Mouse (Mus musculus) heart, postnatal 10 days (tissue): ENCODE measurements around the gene Actl6a. TPM values are rescaled to one million over a fixed set of nuclear protein-coding genes. Genes with fewer than 3 reads are reported as not detected.
"Not testable (repeated sequence)": the region's sequence is repeated elsewhere in the genome, so short reads cannot be mapped to it uniquely, and the experiment has no call there.

Experiments used
- DNase-seq, 2 experiments: peaks; one replicate each; pipeline ENCODE4 v3.0.0; 2021
- intact Hi-C: fragments of 180-260 bp; cut with DNase I; formaldehyde crosslinking; loops from one replicate; pipeline ENCODE4 v1.15.1; 2025
- total RNA-seq, 2 experiments: library from RNA; stranded (reverse); gene quantifications; 2 replicates each; pipeline ENCODE4 v1.2.3; 2021

The Actl6a gene
- 10 to 100 TPM; 34.8 to 35.7 TPM for total RNA-seq

GRCm38 (mm10) chr3:32705647-32706348 is at the start of gene Actl6a:
Gene Actl6a, plus strand, starts transcription at chr3:32706298.
- intact Hi-C loops, DNase-seq: not testable (repeated sequence)

DNA sequence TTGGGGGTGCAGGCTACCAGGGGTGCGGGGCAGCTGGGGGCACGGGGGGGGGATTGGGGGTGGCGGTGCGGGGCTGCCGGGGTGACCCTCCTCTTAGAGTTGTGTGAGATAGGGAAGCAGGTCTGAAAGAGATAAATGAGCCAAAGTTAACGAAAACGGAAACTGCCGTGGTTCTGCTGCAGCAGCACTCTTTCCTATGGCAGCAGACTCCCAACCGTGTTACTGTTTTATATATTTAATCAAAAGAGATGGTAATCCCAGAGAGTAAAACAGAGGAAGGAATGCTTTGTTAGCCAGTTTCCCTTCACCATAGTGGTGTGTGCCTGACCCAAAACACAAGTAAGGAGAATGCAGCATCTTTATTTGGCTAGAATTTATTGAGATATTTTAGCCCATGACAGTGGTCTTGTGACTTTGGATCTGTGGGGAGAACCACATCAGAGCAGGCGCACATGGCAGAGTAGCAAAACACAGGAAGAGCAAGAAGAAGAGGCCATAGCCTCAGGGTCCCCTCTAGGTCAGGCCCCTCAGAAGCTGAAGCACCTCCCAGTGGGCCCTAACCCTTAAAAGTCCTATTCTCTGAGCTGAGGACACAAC is 49.6 kb upstream of the Actl6a start:
- intact Hi-C loops: loop anchor here (5.0 kb wide), 1 partner anchor 39 kb away; the partner anchor contains the start of gene Gnb4
- no peak for DNase-seq

GRCm38 (mm10) chr3:32658401-32658800 is 47.7 kb upstream of the Actl6a start:
- peak in 1 of 2 experiments; percentile 20 for DNase-seq
- intact Hi-C loops: loop anchor here (5.0 kb wide), 1 partner anchor 41 kb away; the partner anchor contains the start of gene Gnb4

DNA sequence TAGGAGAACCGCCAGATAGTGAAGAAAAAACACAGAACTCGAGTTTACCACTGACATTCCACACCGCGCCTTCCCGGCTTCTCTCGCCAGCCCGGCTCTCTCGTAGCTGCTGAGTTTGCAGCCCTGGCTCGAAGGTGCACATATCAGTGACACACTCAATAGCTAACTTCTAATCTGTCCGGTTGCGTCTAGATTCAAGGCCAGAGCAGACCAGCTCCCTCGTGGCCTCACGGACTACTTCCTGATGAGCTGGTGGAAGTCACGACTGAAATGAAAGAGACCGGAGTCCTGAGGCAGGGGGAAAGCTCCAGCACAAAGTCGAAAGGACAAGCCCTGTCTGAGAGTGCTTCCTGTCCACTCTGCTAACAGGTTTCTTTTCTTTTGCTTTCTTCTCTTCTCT is 47.3 kb upstream of the Actl6a start:
- intact Hi-C loops: loop anchor here (5.0 kb wide), 1 partner anchor 42 kb away; the partner anchor contains the start of gene Gnb4
- peak; percentile 25 to 42 for DNase-seq

DNA sequence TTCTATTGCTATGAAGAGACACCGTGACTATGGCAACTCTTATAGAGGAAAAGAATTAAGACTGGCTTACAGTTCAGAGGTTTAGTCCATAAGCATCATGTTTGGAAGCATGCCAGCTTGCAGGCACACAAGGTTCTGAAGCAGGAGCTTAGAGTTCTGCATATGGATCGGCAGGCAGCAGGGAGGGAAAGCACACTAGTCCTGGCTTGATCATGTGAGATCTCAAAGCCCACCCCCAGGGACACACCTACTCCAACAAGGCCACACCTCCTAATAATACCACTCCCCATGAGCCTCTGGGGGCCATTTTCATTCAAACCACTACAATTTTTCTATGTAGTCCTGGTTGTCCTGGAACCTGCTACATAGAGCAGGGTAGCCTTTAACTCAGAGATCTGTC is 46.6 kb upstream of the Actl6a start:
- intact Hi-C loops: loop anchor here (5.0 kb wide), 1 partner anchor 42 kb away; the partner anchor contains the start of gene Gnb4

GRCm38 (mm10) chr3:32660276-32660675 is 45.8 kb upstream of the Actl6a start:
- intact Hi-C loops: no loop called here
- no peak for DNase-seq

More for the DNA sequence above, 46.6 kb upstream of the Actl6a start:
- no peak for DNase-seq

DNA sequence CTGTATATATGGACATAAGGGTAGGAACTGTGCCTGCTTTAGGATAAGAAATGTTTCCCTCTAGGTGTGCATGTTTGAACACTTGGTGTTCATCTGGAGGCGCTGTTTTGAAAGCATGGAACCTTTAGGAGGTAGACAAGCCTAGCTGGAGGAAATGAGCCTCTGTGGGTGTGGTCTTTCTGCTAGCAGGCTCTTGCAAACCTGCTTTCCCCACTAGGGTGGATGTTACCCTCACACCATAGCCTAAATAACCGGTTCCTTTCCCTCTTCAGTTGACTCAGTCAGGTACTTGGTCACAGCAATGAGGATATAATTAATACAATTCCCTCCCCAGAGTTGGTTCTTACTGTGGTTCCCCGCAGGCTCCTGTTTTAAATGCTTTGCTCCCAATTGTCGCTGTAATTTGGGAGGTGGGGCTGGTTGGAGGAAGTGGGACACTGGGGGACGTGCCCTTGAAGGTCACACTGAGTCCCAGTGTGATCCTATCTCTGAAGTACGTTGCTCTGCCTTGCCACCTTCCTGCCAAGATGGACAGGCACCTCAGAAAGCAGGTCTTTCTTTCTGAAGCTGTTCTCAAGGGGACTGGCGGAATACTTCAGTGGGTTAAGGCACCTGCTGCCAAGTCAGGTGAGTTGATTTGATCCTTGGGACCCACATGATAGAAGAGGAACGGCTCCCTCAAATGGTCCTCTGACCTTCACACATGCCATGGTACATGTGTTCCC is 45.1 kb upstream of the Actl6a start:
- DNase-seq: no peak
- intact Hi-C loops: no loop called here

GRCm38 (mm10) chr3:32661556-32661930 is 44.6 kb upstream of the Actl6a start:
- DNase-seq: no peak
- intact Hi-C loops: no loop called here

GRCm38 (mm10) chr3:32668256-32668959 is 37.7 kb upstream of the Actl6a start:
- peak; percentile 36 to 37 for DNase-seq
- intact Hi-C loops: loop anchor here (5.0 kb wide), 1 partner anchor 56 kb away; no protein-coding TSS in a partner anchor

GRCm38 (mm10) chr3:32669211-32669610 is 36.9 kb upstream of the Actl6a start:
- intact Hi-C loops: loop anchor here (5.0 kb wide), 1 partner anchor 57 kb away; no protein-coding TSS in a partner anchor
- peak; percentile 59 to 67 for DNase-seq

- no peak for DNase-seq
- intact Hi-C loops: no loop called here
These were observed 35.9 kb upstream of the Actl6a start for GRCm38 (mm10) chr3:32670196-32670595.

- no peak for DNase-seq
These were observed 32.9 kb upstream of the Actl6a start for GRCm38 (mm10) chr3:32673151-32673550.

DNA sequence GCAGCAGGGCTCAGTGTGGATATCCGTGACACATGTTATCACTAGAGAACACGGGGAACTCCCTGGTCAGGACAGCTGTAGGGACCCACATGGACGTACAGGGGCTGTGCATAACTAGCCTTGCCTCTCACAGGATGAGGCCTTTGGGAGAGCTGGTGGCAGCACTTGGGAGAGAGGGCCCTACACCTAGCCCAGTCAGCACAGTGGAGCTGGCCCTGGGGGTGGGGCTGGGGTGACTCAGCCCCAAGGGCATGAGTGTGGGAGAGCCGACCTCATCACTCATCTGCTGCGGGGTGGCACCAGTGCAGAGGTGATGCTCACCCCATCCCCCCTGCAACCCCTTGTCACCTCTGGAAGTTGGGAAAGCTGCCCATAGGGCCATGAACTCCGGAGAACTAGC is 29.7 kb upstream of the Actl6a start:
- DNase-seq: no peak
- intact Hi-C loops: no loop called here

More at GRCm38 (mm10) chr3:32673151-32673550, 32.9 kb upstream of the Actl6a start:
- intact Hi-C loops: no loop called here

DNA sequence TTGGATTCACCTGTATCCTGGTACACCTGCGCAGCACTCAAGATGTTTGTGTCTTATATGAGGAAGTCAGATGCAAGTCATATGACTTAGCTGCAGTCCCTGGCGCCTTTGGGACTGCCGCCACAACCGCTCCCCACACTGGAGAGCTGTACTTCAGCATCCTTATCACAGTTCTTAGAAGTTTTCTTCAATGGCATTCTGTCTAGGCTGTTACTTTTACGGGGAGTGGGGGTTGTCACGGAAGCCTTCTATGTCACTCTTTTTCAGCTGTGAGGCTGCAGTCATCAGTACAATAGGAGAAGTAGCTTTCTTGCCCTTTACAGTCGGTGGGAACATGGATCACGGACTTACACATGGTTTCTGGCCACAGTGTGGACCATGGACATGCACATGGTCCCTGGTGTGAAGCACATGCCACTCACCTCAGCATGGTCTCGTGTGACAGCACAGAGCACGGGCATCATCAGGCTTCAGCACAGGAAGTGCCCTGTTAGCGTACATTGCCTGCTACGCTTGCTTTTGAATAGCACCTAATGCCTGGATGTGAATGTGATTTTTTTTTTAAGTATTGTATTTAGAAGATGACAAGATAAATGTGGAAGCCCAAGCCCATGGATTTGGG is 23.1 kb upstream of the Actl6a start:
- intact Hi-C loops: no loop called here
- DNase-seq: no peak

DNA sequence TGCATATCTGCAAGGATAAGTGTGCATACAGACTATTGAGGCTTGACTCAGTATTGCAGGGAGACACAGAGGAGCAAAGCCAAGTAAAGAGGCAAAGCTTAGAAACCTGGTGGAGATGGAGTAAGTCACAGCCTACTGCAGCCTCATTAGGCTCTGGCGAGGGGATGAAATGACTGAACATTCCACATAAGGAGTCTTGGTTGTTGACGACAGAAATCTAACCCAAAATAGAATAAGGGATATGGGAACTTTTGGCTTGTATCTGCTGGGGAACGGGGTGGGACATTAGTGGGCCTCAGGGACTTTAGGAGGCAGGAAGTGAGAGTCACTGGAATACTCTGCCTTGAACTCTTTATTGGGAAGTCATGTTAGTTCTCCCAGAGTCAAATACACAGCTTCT is 21.5 kb upstream of the Actl6a start:
- no peak for DNase-seq
- intact Hi-C loops: no loop called here

GRCm38 (mm10) chr3:32686537-32686936 is 19.6 kb upstream of the Actl6a start:
- DNase-seq: no peak

DNA sequence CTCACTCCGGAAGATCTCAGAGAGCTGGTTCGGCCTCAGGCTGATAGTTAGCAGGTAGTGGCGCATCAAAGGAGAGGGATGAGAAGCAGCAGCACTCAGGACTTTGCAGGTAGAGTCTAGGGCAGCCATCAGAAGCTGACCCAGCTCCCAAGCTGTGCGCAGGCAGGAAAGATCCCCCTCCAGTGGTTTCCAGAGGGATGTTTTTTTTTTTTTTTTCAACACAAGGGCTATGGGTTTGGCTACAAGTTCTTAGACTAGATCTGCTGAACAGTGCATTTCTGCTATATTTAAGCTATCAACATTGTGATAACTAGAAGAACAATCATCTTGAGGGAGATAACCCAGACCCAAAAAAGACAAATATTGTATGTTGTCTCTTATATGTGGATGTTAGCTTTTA is 18.9 kb upstream of the Actl6a start:
- DNase-seq: no peak
- intact Hi-C loops: no loop called here

More at GRCm38 (mm10) chr3:32686537-32686936, 19.6 kb upstream of the Actl6a start:
- intact Hi-C loops: no loop called here

GRCm38 (mm10) chr3:32689567-32689999 is 16.5 kb upstream of the Actl6a start:
- no peak for DNase-seq
- intact Hi-C loops: no loop called here

GRCm38 (mm10) chr3:32690008-32690407 is 16.1 kb upstream of the Actl6a start:
- DNase-seq: no peak
- intact Hi-C loops: no loop called here

GRCm38 (mm10) chr3:32690901-32691300 is 15.2 kb upstream of the Actl6a start:
- no peak for DNase-seq
- intact Hi-C loops: no loop called here
